Mouse (Mus musculus) embryonic fibroblast, embryonic 13.5 days (primary cell): ENCODE measurements at regions not wholly inside any gene's neighbourhood (a gene's known extent, or its start where the extent isn't known, plus 50 kb on each side); places are given as distances from the start of the nearest gene placed in this dataset.

Experiments
- CTCF ChIP-seq: IDR thresholded peaks from 2 replicates; pipeline ENCODE4 v1.5.1; 2011; ENCODE audit warnings: mild to moderate bottlenecking, control low read depth, low read length, moderate library complexity, borderline replicate concordance; ENCODE audit not compliant: insufficient read depth
- POLR2A ChIP-seq: IDR thresholded peaks from 2 replicates; pipeline ENCODE4 v1.6.1; 2011; ENCODE audit warnings: low read depth, mild to moderate bottlenecking, control low read depth, low read length, moderate library complexity

GRCm38 (mm10) chr6:16646269-16646668 is 252.0 kb downstream of the Tfec start:
- TF ChIP-seq POLR2A (no peak), CTCF (no peak)
